Mouse (Mus musculus): ENCODE data around the gene Glt8d2.
"Not testable (repeated sequence)": the region's sequence is repeated elsewhere in the genome, so short reads cannot be mapped to it uniquely, and the experiment has no call there.

- TF ChIP-seq POLR2A (IDR thresholded peaks at IDR 0.05; ENCODE audit: borderline replicate concordance, control insufficient read depth, low read depth, low read length); CTCF (IDR thresholded peaks at IDR 0.05; ENCODE audit: control insufficient read depth, insufficient read depth, low read length): not testable (repeated sequence)
Measured at GRCm38 (mm10) chr10:82623553-82623932, 66.9 kb downstream of the Glt8d2 start.

Data from bone marrow, adult 2 months (tissue).